Mouse (Mus musculus): Measurements from ENCODE around the gene Clic4. TPM values are rescaled to one million over a fixed set of nuclear protein-coding genes. Genes with fewer than 3 reads are reported as not detected.

The Clic4 gene
- polyA plus RNA-seq, 1 experiment from 2014 or later, result 95.3 TPM

DNA sequence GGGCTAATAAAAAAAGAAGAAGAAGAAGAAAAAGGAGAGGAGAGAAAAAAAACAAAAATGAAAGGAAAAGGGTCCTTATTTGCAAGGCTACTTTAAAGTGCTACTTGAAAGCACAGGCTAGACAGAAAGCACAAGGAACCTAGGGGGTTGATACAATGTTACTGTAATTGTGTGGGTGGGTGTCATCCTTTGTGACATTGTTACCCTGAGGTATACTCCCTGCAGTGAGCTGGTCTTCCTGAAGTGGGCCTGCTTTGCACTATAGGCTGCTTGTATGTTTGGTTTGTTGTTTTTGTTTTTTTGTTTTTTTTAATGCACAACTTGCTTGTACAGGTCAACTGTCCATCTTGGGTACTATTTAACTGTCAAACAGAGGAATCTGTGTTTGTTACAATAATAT, 95.0 kb downstream of the Clic4 start:
- Histone ChIP-seq H3K27me3 (ENCODE audit: control insufficient read depth, insufficient read depth, low read length) (no peaks in the 10 kb centered on the region), H3K9ac (replicated peaks; ENCODE audit: low read depth, low read length) (no peak overlapping the region), H3K4me3 (ENCODE audit: low read depth, low read length) (no peak overlapping the region), H3K9me3 (ENCODE audit: control insufficient read depth, low read depth, low read length) (no peaks in the 10 kb centered on the region), H3K27ac (ENCODE audit: low read length) (no peak overlapping the region), H3K4me1 (ENCODE audit: control insufficient read depth, insufficient read depth, low read length) (0 out of 2 replicates have a peak, but pooled peaks cover 4% of the 10 kb centered on the region), H3K36me3 (ENCODE audit: control insufficient read depth, insufficient read depth, low read length) (no peaks in the 10 kb centered on the region), H3K4me2 (replicated peaks; ENCODE audit: low read depth, low read length) (no peak overlapping the region)
- ATAC-seq (ENCODE audit: insufficient number of reproducible peaks, insufficient read depth, low FRiP score, low read depth), result no peak

- H3K27me3 ChIP-seq (ENCODE audit: control insufficient read depth, insufficient read depth, low read length), result no peaks in the 10 kb centered on the region
- WGBS, result 13% methylated on average over 38 of the region's 38 CpGs
- ATAC-seq (ENCODE audit: insufficient number of reproducible peaks, insufficient read depth, low FRiP score, low read depth), result no peak
- 0 out of 2 replicates have a peak, but pooled peaks cover 4% of the 10 kb centered on the region for H3K4me1 ChIP-seq (ENCODE audit: control insufficient read depth, insufficient read depth, low read length)
- no peaks in the 10 kb centered on the region for H3K9me3 ChIP-seq (ENCODE audit: control insufficient read depth, low read depth, low read length)
- H3K36me3 ChIP-seq (ENCODE audit: control insufficient read depth, insufficient read depth, low read length), result no peaks in the 10 kb centered on the region
- H3K4me2 ChIP-seq (replicated peaks; ENCODE audit: low read depth, low read length), result peak overlapping the region; percentile 36
- no peak overlapping the region for H3K27ac ChIP-seq (ENCODE audit: low read length)
- peak overlapping the region; percentile 13; the same call in 1 of the 2 replicates for H3K4me3 ChIP-seq (ENCODE audit: low read depth, low read length)
- H3K9ac ChIP-seq (replicated peaks; ENCODE audit: low read depth, low read length), result no peak overlapping the region
Measured at GRCm38 (mm10) chr4:135175406-135176120, 97.1 kb downstream of the Clic4 start.

GRCm38 (mm10) chr4:135171304-135171875, 101.2 kb downstream of the Clic4 start:
- 72% methylated on average over 12 of the region's 12 CpGs for WGBS
- H3K27ac ChIP-seq (ENCODE audit: low read length), result no peak overlapping the region

GRCm38 (mm10) chr4:135169501-135169900, 103.1 kb downstream of the Clic4 start:
- 69% methylated on average over 4 of the region's 4 CpGs for WGBS
- peaks cover 2% of the 10 kb centered on the region; the same call in 1 of the 2 replicates for H3K27me3 ChIP-seq (ENCODE audit: control insufficient read depth, insufficient read depth, low read length)
- no peaks in the 10 kb centered on the region for H3K36me3 ChIP-seq (ENCODE audit: control insufficient read depth, insufficient read depth, low read length)
- H3K9me3 ChIP-seq (ENCODE audit: control insufficient read depth, low read depth, low read length), result no peaks in the 10 kb centered on the region
- H3K27ac ChIP-seq (ENCODE audit: low read length), result no peak overlapping the region
- peaks cover 17% of the 10 kb centered on the region for H3K4me1 ChIP-seq (ENCODE audit: control insufficient read depth, insufficient read depth, low read length)
- H3K4me3 ChIP-seq (ENCODE audit: low read depth, low read length), result no peak overlapping the region
- H3K4me2 ChIP-seq (replicated peaks; ENCODE audit: low read depth, low read length), result no peak overlapping the region
- H3K9ac ChIP-seq (replicated peaks; ENCODE audit: low read depth, low read length), result no peak overlapping the region
- no peak for ATAC-seq (ENCODE audit: insufficient number of reproducible peaks, insufficient read depth, low FRiP score, low read depth)

More at GRCm38 (mm10) chr4:135171304-135171875, 101.2 kb downstream of the Clic4 start:
- peaks cover 17% of the 10 kb centered on the region for H3K4me1 ChIP-seq (ENCODE audit: control insufficient read depth, insufficient read depth, low read length)
- peaks cover 2% of the 10 kb centered on the region; the same call in 1 of the 2 replicates for H3K27me3 ChIP-seq (ENCODE audit: control insufficient read depth, insufficient read depth, low read length)
- no peak overlapping the region for H3K4me2 ChIP-seq (replicated peaks; ENCODE audit: low read depth, low read length)
- H3K36me3 ChIP-seq (ENCODE audit: control insufficient read depth, insufficient read depth, low read length), result no peaks in the 10 kb centered on the region
- no peak for ATAC-seq (ENCODE audit: insufficient number of reproducible peaks, insufficient read depth, low FRiP score, low read depth)
- H3K9ac ChIP-seq (replicated peaks; ENCODE audit: low read depth, low read length), result no peak overlapping the region
- no peak overlapping the region for H3K4me3 ChIP-seq (ENCODE audit: low read depth, low read length)
- H3K9me3 ChIP-seq (ENCODE audit: control insufficient read depth, low read depth, low read length), result no peaks in the 10 kb centered on the region

DNA sequence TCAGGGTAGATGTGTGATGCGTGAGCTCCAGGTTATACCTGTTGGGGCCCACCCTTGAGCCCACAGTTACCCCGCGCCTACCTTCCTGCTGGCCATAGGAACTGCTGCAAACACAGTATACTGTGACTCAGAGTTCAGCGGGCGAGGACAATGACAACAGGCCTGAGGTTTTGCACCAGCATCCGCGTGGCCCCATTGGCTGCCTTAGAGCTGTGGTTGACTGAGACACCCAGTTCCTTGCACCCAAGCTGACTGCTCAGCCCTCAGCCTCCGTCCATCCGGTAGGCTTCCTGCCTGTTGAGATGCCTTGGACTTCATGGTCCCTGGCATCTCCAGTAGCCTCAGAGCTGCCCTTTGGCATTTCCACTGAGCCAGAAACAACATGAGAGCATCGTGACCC, 103.5 kb downstream of the Clic4 start:
- Histone ChIP-seq H3K4me1 (ENCODE audit: control insufficient read depth, insufficient read depth, low read length) (peaks cover 17% of the 10 kb centered on the region), H3K9me3 (ENCODE audit: control insufficient read depth, low read depth, low read length) (no peaks in the 10 kb centered on the region)
- ATAC-seq (ENCODE audit: insufficient number of reproducible peaks, insufficient read depth, low FRiP score, low read depth), result no peak

DNA sequence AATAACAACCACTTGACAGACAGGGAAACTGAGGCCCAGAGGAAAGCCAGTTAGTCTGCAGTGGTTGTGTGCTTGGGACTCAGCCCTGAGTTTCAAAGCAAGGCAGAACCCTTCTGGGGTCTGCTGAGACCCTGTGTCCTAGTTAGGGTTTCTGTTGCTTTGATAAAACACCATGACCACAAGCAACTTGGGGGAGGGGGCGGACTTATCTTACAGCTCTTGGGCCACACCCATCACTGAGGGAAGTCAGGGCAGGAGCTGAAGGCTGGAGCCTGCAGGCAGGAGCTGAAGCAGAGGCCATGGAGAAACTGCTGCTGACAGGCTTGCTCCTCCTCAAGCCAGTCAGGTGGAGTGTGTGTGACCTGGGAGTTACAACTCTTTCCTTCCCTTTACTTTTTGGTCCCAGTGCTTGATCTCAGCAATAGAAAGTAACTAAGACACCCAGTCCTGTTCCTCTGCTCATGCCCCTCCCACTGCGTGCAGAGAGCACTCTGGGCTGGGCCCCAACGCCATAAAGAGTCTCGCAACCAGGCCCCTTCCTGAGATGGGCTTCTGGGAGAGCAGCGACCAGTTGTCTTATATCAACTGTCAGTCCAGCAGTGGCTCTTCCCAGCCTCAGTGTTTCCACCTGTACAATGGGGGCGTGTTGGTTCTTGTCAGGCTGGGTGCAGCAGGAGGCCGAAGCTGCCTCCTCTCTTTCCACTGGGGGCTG, 104.6 kb downstream of the Clic4 start:
- H3K9ac ChIP-seq (replicated peaks; ENCODE audit: low read depth, low read length), result no peak overlapping the region
- peaks cover 17% of the 10 kb centered on the region for H3K4me1 ChIP-seq (ENCODE audit: control insufficient read depth, insufficient read depth, low read length)
- H3K9me3 ChIP-seq (ENCODE audit: control insufficient read depth, low read depth, low read length), result no peaks in the 10 kb centered on the region
- H3K27ac ChIP-seq (ENCODE audit: low read length), result no peak overlapping the region
- H3K27me3 ChIP-seq (ENCODE audit: control insufficient read depth, insufficient read depth, low read length), result peaks cover 2% of the 10 kb centered on the region; the same call in 1 of the 2 replicates
- no peak overlapping the region for H3K4me2 ChIP-seq (replicated peaks; ENCODE audit: low read depth, low read length)
- no peak for ATAC-seq (ENCODE audit: insufficient number of reproducible peaks, insufficient read depth, low FRiP score, low read depth)
- 60% methylated on average over 7 of the region's 7 CpGs for WGBS
- no peak overlapping the region for H3K4me3 ChIP-seq (ENCODE audit: low read depth, low read length)
- no peaks in the 10 kb centered on the region for H3K36me3 ChIP-seq (ENCODE audit: control insufficient read depth, insufficient read depth, low read length)

More for the DNA sequence above, 103.5 kb downstream of the Clic4 start:
- Histone ChIP-seq H3K27me3 (ENCODE audit: control insufficient read depth, insufficient read depth, low read length) (peaks cover 2% of the 10 kb centered on the region; the same call in 1 of the 2 replicates), H3K4me3 (ENCODE audit: low read depth, low read length) (no peak overlapping the region), H3K4me2 (replicated peaks; ENCODE audit: low read depth, low read length) (no peak overlapping the region), H3K27ac (ENCODE audit: low read length) (no peak overlapping the region), H3K9ac (replicated peaks; ENCODE audit: low read depth, low read length) (no peak overlapping the region), H3K36me3 (ENCODE audit: control insufficient read depth, insufficient read depth, low read length) (no peaks in the 10 kb centered on the region)
- 83% methylated on average over 10 of the region's 10 CpGs for WGBS

- peak overlapping the region; percentile 30; the same call in 1 of the 2 replicates for H3K4me2 ChIP-seq (replicated peaks; ENCODE audit: low read depth, low read length)
- H3K9ac ChIP-seq (replicated peaks; ENCODE audit: low read depth, low read length), result no peak overlapping the region; the same call in 1 of the 2 replicates
- H3K4me3 ChIP-seq (ENCODE audit: low read depth, low read length), result no peak overlapping the region
- peak; percentile 54 for ATAC-seq (ENCODE audit: insufficient number of reproducible peaks, insufficient read depth, low FRiP score, low read depth)
- WGBS, result 8% methylated on average over 22 of the region's 23 CpGs
- no peak overlapping the region for H3K27ac ChIP-seq (ENCODE audit: low read length)
- H3K4me1 ChIP-seq (ENCODE audit: control insufficient read depth, insufficient read depth, low read length), result peaks cover 17% of the 10 kb centered on the region
- H3K36me3 ChIP-seq (ENCODE audit: control insufficient read depth, insufficient read depth, low read length), result no peaks in the 10 kb centered on the region
- H3K27me3 ChIP-seq (ENCODE audit: control insufficient read depth, insufficient read depth, low read length), result peaks cover 2% of the 10 kb centered on the region; the same call in 1 of the 2 replicates
- no peaks in the 10 kb centered on the region for H3K9me3 ChIP-seq (ENCODE audit: control insufficient read depth, low read depth, low read length)
Measured at GRCm38 (mm10) chr4:135166413-135167225, 106.0 kb downstream of the Clic4 start.

GRCm38 (mm10) chr4:135165761-135166160, 106.9 kb downstream of the Clic4 start:
- Histone ChIP-seq H3K4me2 (replicated peaks; ENCODE audit: low read depth, low read length) (no peak overlapping the region), H3K27me3 (ENCODE audit: control insufficient read depth, insufficient read depth, low read length) (peaks cover 2% of the 10 kb centered on the region; the same call in 1 of the 2 replicates), H3K9me3 (ENCODE audit: control insufficient read depth, low read depth, low read length) (no peaks in the 10 kb centered on the region), H3K27ac (ENCODE audit: low read length) (no peak overlapping the region), H3K4me3 (ENCODE audit: low read depth, low read length) (no peak overlapping the region), H3K9ac (replicated peaks; ENCODE audit: low read depth, low read length) (no peak overlapping the region), H3K4me1 (ENCODE audit: control insufficient read depth, insufficient read depth, low read length) (peaks cover 17% of the 10 kb centered on the region), H3K36me3 (ENCODE audit: control insufficient read depth, insufficient read depth, low read length) (no peaks in the 10 kb centered on the region)
- 63% methylated on average over 6 of the region's 6 CpGs for WGBS
- ATAC-seq (ENCODE audit: insufficient number of reproducible peaks, insufficient read depth, low FRiP score, low read depth), result no peak

All from stomach, embryonic 14.5 days (tissue).